Mouse (Mus musculus) yolk sac, embryonic 10.5 days (tissue): ENCODE results near the gene Tmed10.

Source experiments
- DNase-seq: peaks from one replicate; pipeline ENCODE4 v3.0.0-alpha.2; 2017; ENCODE audit warnings: low spot score

The Tmed10 gene

DNA sequence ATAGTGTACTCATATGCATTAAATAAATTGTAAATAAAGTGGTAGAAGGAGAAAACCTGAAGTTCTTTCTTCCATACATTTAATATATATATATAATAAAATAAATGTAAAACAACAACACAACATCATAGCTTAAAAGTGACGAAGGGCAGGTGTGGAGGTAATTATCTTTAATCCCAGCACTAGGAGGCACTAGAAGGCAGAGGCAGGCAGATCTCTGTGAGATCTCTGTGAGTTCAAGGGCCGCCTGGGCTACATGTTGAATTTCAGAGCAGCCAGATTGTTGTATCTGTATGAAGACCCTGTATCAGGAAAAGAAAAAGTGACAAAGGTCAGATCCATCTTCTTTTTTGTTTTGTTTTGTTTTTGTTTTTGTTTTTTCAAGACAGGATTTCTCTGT is 3.6 kb upstream of the Tmed10 start:
- no peak for DNase-seq

DNA sequence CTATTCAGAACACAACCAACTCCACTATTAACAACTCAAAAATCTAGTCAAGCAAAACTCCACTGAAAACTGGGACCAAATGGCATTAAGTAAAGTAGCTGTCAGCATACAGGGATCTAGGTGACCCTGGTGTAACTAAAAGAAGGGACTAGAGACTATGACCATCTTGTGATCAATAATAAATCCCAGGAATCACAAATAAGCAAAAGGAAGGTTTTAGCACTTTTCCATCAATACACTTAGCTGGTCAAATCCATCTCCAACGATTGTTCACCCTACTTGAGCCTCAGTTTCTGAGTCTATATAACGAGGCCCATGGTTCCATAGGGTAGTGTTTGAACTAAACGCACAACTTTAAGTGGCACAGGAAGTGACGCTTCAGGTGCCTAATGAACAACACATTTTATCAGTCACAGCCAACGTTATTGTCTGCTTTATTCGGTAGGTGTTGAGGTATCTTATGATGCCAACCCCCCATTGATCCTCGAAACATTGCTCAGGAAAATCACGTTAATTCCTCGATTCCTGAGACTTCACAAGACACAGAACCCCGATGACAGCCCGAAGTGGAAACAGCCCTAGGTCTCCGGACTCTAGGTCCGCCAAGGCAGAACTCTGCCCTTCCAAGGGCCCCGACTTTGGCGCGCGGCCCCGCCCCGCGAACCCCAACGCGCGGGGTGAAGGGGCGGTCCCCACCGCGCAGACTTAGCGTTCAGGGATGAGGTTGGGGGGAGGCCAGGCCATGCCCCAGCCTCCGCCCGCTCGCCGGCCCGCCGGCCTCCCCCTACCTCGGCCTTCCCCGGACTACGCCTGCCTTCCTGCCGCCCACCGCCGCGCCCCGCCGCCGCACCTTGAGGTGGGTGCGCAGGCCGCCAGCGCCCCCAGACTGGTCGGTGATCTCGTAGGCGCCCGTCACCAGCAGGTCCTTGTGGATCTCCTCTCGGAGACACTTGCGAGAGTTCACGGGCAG is 771 bp downstream of the Tmed10 start:
- peak; percentile 43 for DNase-seq

DNA sequence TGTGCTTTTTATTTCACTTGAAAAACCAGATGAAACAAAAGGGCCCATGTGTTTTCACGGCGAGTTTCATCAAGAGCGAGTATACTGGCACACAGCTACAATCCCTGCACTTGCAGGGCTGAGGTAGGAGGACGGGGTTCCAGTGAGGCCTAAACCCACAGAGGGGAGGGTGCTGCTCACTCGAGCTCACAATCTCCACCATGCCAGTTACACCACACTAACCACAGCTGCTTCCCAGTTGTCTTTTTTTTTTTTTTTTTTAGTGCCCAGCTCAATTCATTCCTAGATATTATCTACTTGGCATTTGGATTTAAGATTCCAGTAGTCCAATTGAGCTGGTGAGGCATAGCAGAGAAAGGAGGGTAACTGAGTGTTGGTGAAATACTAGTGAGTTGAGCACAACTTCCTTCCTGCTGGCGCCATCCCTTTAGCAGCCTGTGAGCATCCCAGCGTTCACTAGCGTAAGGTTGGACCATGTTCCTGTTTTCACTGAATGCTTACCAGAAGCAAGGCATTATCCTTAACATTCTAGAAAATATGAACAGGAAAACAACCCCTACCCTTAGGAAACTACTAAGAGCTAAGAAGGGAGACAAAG is 2.5 kb downstream of the Tmed10 start:
- DNase-seq = no peak

DNA sequence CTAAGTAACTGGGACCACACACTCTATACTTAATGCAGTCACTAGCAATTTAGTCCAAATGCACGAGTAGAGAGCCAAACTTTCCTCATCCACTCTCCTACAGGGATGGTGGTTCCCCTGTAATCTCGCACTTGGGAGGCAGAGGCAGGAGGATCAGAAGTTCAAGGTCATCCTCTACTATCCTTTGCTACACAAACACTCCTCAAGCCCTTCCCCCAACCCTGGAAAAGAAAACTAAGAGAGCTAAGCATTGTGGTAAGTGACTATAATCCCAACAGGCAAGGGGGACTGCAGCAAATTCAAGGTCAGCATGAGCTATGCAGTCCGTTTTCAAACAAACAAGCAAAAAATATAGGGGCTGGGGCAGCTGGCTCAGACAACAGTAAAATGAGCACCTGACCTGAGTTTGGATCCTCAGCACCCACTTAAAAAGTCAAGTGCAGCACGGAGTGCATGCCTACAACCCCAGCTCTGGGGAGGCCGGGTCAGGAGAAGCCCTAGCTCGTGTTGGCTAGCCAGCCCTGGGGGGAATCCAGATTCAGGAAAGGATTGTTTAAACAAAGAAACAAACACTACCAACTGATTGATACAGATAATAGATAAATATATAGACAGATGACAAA is 6.1 kb downstream of the Tmed10 start:
- no peak for DNase-seq

DNA sequence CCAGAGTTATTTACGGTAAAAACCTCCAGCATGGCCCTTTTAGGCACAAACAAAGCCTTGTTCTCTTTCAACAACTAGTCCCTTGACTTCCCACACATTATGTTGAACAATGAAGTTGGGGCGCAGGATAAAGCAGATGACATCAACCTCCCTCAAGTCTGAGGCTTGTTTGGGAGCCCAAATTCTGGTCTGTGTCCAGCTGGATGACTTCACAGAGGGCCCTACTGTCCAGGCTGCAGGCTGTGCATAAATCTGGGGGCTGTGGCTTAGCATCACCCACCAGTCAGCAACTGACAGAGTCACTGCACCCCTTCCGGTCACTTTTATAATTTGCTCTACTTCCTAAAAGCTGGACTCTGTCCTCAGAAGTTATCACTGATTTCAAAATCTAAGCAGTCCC is 8.4 kb downstream of the Tmed10 start:
- DNase-seq = no peak

DNA sequence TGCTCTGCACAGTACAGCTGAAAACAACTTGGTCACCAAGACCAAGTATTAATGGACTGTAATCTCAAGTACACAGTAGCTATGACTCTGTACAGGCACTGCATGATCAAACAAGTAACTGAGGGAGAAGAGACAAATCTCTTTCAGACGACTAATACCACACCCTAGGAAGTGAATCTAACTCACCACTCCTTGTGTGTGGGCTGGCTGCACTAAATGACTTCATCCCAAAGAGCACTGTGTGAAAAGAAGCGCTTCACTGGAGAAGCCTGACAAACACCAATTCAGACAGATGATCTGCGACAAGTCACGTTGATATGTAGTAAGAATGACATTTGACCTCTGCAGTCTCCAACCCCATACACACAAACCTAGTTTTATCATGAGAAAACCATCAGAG is 12.1 kb downstream of the Tmed10 start:
- no peak for DNase-seq

DNA sequence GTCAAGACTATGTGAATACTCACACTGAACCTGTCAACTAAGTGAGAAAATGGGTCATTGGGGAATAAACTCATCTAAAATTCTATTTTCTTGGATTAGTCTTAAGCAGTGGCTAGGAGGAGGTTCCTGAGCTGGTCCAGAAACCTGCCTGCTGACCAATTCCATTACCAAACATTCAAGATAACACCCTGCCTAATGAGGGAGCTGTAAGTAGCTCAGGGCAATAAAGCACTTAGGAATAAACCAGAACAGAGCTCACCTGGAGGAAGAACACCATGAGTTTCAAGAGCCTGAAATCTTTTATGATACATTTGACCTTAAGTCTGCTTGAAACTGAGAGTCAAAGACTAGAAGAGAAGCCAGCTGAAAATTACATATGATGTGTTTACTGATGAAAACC is 13.1 kb downstream of the Tmed10 start:
- no peak for DNase-seq

DNA sequence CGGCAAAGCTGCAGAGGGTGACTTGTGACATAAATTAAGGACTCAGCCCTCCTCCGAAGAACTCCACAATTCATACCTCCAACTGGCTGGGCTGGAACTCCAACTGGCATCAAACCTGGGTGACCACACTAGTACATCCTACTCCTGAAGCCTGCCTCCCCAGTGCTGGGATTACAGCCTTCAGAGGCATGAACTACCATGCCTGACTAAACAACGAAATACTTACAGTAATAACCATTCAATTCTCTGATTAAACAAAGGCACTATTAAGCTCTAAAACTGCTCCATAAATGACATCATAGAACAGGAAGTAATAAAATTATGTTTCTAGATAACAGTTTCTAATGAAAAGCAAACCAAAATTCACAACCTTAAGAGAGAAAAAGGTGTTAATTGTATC is 13.5 kb downstream of the Tmed10 start:
- no peak for DNase-seq

DNA sequence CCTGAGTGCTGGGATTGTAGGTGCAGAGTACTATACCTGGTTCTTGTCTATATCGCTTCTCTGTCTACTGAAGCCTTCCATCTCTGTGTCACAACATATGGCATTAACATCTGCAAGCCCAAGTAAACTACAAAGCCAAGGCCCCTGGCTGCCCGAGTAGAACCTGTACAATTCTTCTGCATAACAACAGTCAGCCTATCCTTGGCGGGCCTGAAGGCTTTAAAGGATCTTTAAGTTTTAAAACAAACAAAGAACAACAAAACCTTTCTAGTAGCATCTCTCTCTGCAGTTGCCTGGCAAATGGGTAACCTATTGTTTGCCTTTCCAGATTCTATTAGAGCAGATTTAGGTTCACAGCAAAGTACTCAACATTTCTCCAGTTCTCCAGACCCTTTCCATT is 20.6 kb downstream of the Tmed10 start:
- no peak for DNase-seq

DNA sequence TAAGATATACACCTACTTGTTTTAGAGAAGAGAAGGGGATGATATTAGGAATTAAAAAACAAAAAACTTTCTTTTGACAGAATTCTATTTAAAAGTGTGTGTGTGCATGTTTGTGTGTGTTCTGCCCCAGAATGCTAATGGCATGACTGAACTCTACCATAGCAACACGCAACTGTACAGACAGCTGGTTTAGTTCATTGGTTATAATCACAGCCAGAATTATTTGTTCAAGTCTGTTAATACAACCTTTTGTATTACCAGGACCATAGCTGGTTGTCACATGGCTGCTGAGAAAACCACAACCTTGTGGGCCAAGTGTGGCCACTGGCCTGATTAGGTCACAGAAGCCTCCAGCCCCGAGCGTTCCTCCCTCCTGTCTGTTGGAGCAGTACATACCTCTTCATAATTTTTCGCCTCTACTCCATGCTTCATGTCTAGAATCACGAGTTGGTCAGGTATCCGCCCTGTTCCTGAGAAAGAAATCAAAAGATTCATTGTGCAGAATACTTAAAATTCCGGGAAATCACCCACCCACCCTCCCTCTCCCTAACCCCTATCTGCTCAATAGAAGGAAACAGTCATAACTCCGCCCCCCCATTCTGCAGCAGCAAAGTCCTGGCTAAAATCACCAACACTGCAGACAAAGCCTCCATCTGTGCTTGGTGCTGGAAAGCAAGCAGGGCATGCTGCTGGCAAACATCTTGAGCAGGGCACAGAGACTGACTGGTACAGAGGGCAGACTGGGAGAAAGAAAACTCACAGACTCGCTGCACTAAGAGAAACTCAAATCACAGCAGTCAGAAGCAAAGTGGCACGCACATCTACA is 24.0 kb downstream of the Tmed10 start:
- no peak for DNase-seq

DNA sequence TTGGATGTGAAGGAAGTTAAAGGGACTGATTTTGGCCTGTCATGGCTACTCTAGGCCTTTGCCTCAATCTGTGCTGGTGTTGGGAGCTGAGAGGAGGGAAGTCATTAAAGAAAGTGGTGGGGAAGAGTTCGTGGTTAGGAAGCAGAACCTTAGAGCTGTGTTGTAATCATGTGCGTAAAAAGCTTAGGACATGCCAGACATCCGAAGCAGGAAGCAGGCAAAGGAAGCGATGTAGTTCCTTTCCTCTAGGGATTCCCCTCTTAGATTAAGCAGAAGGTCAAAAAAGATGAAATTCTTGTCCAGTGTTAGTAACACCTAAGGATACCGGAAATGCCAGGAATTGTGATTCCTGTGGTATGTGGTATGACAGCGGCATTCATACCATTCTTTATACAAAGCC is 26.3 kb downstream of the Tmed10 start:
- DNase-seq = no peak

DNA sequence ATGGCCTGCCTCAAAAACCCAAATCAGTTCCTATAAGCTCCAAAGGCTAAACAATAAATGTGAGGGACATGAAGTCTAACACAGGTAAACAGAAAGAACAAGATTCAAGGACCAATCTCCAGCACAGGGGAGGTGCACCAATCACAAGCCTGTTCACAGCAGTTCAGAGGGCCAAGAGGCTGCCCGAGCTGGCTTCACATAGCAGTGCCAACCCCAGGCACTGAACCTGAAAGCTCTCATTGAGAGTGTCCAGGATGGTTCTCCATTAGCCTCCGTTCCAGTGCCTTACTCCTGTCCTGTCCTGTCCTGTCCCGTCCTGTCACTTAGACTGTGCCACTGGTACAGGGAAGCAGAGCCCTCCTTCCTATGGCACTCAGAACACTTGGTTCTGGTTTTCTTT is 27.5 kb downstream of the Tmed10 start:
- no peak for DNase-seq

DNA sequence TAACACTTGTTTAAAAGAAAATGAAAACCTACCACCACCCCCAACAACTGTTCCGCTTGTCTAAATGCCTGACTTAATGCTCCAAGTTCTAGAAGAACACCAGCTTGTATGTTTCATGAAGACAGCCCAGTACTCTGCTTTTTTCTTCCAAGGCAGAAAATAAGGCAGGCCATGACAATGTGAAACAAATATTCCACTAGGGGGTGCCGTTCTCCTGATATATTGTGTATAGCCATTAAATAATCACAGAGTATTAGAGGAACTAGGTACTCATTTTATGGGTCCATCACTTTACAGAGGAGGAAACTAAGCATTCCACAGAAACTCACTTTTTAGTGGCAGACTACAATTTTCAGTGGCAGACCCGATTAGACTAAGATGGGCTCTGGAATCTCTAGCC is 28.3 kb downstream of the Tmed10 start:
- peak; percentile 35 for DNase-seq

DNA sequence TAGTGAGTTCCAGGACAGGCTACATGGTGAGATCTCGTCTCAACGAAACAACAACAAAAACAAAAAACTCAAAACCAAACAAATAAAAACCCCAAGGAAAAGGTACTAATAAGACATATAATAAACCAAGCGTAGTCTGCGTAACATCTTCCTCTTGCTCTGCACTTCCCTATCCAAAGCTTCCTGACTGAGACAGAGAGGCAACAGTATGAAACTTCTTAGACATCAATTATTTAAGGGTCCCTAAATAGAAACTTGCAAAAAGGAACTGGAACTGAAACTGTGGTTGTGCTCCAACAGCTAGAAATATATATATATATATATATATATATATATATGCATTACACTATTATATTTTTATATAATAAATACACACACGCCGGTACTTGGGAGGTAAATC is 29.1 kb downstream of the Tmed10 start:
- DNase-seq = no peak

DNA sequence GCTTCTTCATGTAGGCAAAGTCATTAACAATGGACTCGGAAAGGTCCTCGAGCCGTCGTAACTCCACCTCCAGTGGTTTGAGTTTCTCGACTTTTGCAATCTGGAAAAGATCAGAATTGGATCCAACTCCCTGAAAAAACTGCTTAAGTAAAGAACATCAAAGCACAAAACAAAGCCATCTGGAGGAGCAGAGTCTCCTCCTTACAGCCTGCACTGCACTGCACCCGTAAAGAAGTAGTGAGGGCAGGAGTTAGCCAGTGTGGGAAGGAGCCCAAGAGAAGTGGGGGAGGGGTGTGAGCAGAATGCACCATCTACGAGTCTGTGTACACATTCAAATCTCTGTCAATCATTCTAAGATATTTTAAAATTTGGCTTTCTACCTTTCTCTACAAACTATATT is 30.4 kb downstream of the Tmed10 start:
- no peak for DNase-seq

DNA sequence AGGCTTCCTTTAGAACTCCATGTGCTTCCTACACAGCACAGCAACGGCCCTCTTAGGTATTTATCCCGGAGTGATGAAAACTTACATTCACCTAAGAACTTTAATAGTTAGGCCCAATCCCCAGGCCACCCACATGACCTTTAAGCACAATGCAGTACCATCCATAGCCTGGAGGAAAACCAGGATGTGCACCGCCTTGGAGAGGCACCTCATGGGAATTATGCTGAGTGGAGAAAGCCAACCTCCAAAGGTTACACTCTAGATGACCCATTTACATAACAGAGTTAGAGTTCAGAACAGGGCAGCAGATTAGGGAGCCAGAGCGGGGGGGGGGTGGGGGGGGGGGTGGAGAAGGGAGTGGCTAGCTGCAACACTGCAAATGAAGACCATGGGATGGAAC is 32.3 kb downstream of the Tmed10 start:
- DNase-seq = peak; percentile 68

DNA sequence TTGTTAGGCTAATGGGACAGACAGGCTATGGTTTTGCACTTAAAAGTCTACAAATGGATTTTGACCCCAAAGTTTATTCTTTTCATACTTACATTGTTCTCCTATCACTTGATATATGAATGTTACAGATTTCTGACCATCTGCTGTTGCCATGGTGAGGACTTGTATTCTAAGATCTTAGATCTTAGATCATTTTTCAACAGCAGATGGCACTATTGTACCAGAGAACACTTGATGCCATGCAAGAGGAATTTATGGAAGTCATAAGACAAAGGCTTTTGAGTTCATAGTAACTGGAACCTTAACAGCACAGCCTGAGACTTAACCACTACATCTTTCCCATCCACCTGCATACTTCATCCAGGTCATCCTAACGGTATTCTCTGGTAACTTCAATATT is 33.5 kb downstream of the Tmed10 start:
- peak; percentile 42 for DNase-seq

DNA sequence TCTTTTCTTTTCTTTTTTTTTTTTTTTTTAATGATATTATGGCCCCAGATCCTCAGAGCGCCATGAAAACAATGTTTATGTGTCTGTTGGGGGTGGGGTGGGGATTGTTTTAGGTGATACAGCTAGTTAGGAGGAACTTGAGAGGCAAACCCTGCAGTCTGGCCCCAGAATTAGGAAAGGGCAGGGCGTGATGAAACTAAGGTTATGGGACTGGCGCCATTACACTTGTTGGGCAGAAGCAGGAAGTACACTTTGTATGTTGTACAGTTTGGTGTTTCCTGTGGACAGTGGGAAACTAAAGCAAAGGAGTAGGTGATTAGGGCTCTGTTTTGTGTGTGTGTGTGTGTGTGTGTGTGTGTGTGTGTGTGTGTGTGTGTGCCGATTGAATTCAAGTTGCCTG is 34.7 kb downstream of the Tmed10 start:
- no peak for DNase-seq

DNA sequence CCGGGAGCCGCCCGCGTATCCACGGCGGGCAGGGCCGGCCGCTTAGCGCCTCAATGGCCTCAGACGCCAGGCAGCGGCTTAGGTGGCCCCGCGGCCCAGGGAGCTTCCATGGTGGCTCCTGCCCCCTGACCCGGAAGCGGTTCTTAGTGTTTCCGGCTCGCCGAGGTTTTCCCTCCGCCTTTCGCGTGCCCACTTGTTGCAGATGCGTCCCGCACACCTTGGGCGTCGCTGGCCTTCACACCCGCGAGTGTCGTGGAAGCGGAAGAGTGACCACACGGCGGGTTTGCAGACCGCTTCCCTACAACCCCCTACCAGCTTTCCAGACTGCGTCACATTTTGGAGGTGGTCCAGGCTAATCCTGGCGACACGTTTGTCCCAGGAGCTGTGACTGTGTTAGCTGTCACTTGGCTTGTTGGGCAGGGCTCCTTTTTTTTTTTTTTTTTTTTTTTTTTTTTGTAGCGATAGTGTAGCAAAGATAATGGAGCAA is 35.4 kb downstream of the Tmed10 start, which contains the start of gene Nek9:
Gene Nek9 (minus strand): TSS at position 120 of the 487 bp plus-strand sequence.
- DNase-seq = peak; percentile 93

DNA sequence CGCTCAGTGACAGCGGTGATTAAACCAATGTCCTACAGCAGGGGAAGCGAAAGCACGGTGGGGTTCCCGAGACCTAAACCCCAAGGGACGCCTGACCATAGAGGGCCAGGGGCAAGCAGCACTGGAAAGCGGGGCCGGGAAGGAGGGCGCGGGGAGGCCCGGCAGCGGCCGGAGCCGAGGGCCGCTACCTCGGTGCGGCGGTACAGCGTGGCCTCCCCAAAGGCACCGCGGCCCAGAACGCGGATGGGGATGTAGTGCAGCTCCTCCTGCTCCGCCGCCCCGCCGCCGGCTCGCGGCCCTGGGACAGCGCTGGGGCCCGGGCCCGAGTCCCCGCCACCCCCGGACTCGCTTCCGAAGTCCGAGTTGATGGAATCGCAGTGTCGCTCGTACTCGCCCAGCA is 35.8 kb downstream of the Tmed10 start:
- no peak for DNase-seq

DNA sequence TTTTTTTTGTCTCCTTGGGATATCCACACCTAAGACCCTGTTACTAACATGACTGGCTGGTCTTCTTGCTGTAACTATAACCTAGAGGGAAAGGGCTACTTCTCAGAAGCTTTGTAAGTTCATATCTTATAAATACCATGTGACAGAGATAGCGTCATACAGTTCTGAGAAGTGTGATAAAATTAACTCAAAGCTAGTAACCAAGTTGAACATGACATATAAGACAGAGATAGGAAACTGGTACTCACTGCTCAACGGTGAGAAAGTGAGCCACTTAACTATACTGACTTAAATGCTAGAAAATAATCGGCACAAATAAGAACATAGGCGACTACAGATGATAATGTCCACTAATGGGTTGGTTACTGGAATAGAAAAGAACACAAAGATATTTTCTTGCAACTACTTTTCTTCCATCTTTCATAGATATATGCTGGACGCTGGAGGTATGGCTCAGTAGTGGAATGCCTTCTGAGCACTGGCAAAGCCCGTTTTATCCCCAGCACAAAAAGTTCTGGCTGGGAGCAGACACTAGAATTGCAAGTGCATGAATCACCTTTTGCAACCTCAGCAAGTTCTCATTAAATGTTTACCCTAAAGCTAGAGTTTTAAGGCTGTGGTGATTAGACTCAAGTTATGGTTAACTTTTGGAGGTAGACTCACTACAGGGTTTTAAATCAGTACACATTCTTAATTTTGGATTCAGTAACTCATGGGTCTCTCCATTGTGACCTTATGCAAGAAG is 36.9 kb downstream of the Tmed10 start:
- no peak for DNase-seq
